21 mouse cellular contexts compared by ENCODE assay signal in the genomic region with DNA sequence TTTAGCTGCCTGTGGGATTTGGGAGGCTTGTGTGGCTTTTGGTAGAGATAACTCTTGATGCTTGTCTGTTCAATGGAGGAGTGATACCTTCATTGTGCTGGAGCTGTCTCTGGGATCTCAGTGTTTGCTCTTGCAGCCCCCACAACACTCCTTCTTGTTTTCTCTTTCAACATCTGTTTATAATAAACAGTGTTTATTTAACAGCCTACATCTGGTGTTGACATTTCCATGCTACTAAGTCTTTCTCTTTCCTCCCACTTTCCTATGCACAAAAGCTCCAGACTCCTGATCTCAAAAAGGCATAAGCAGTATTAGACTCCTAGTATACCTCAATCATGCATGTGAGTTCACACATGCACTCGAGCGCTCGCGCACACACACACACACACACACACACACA. TPM values are rescaled to one million over a fixed set of nuclear protein-coding genes. Genes with fewer than 3 reads are reported as not detected.
DNase-seq lines count a peak whose midpoint lies in the region; ATAC-seq lines count a peak whose summit lies in the region.
"Had no signal": no experiment of that assay in that cellular context is flagged by ENCODE, and none has a peak within 500 bp of the region (broad histone marks: within the 10 kb centered on the region; RNA-seq: fewer than 3 reads in every experiment).

No protein-coding gene starts in this region.

- H3K9ac ChIP-seq in embryonic facial prominence, embryonic 11.5 days (replicated peaks; ENCODE audit: low read length): no peak overlapping the region
- H3K9ac ChIP-seq in lung, embryonic 16.5 days (ENCODE audit: low read length): no peak overlapping the region
- H3K9ac ChIP-seq: forebrain, embryonic 13.5 days; forebrain, postnatal 0 days; hindbrain, embryonic 12.5 days had no signal

- WGBS in embryonic facial prominence, embryonic 11.5 days: 91% methylated on average over 4 of the region's 4 CpGs
- 87% methylated on average over 4 of the region's 4 CpGs for WGBS in embryonic facial prominence, embryonic 10.5 days
- 98% methylated on average over 4 of the region's 4 CpGs for WGBS in lung, embryonic 16.5 days
- WGBS in limb, embryonic 10.5 days: 82% methylated on average over 4 of the region's 4 CpGs
- WGBS in midbrain, embryonic 10.5 days: 96% methylated on average over 4 of the region's 4 CpGs

- H3K4me3 ChIP-seq in embryonic facial prominence, embryonic 11.5 days (ENCODE audit: low read depth, low read length): no peak overlapping the region
- no peak overlapping the region for H3K4me3 ChIP-seq in embryonic facial prominence, embryonic 10.5 days
- no peak overlapping the region for H3K4me3 ChIP-seq in lung, embryonic 16.5 days (ENCODE audit: low read length)
- H3K4me3 ChIP-seq in limb, embryonic 10.5 days: no peak overlapping the region
- H3K4me3 ChIP-seq in midbrain, embryonic 10.5 days: no peak overlapping the region
- H3K4me3 ChIP-seq: forebrain, embryonic 13.5 days; hindbrain, embryonic 12.5 days had no signal

- no peaks in the 10 kb centered on the region for H3K9me3 ChIP-seq in embryonic facial prominence, embryonic 11.5 days (replicated peaks; ENCODE audit: control insufficient read depth, low read length)
- H3K9me3 ChIP-seq in embryonic facial prominence, embryonic 10.5 days: no peaks in the 10 kb centered on the region
- no peaks in the 10 kb centered on the region for H3K9me3 ChIP-seq in lung, embryonic 16.5 days (ENCODE audit: control insufficient read depth, low read length)
- H3K9me3 ChIP-seq in limb, embryonic 10.5 days (replicated peaks): no peaks in the 10 kb centered on the region
- no peaks in the 10 kb centered on the region for H3K9me3 ChIP-seq in midbrain, embryonic 10.5 days (replicated peaks)
- H3K9me3 ChIP-seq: forebrain, embryonic 13.5 days; hindbrain, embryonic 12.5 days had no signal

- no peaks in the 10 kb centered on the region for H3K27me3 ChIP-seq in embryonic facial prominence, embryonic 11.5 days (ENCODE audit: control insufficient read depth, insufficient read depth, low read length)
- H3K27me3 ChIP-seq in embryonic facial prominence, embryonic 10.5 days (replicated peaks; ENCODE audit: low read depth, poor library complexity, severe bottlenecking): peaks cover 60% of the 10 kb centered on the region
- no peaks in the 10 kb centered on the region for H3K27me3 ChIP-seq in lung, embryonic 16.5 days (ENCODE audit: control insufficient read depth, insufficient read depth, low read depth, low read length)
- H3K27me3 ChIP-seq in limb, embryonic 10.5 days (ENCODE audit: low read depth, poor library complexity, severe bottlenecking): peaks cover 66% of the 10 kb centered on the region
- peaks cover 70% of the 10 kb centered on the region for H3K27me3 ChIP-seq in midbrain, embryonic 10.5 days (ENCODE audit: low read depth, poor library complexity, severe bottlenecking)
- H3K27me3 ChIP-seq: forebrain, embryonic 13.5 days; hindbrain, embryonic 12.5 days had no signal

- H3K4me2 ChIP-seq in embryonic facial prominence, embryonic 11.5 days (ENCODE audit: low read depth, low read length): no peak overlapping the region
- no peak overlapping the region for H3K4me2 ChIP-seq in lung, embryonic 16.5 days (ENCODE audit: low read depth, low read length)
- H3K4me2 ChIP-seq: forebrain, embryonic 13.5 days; hindbrain, embryonic 12.5 days had no signal

- DNase-seq in embryonic facial prominence, embryonic 11.5 days (ENCODE audit: low spot score): peak; percentile 5
- no peak for DNase-seq in embryonic facial prominence, embryonic 10.5 days (ENCODE audit: low spot score)
- DNase-seq in lung, postnatal 10 days: no peak
- DNase-seq in limb, embryonic 10.5 days (ENCODE audit: low spot score): no peak
- DNase-seq in midbrain, embryonic 10.5 days (ENCODE audit: low spot score): no peak
- DNase-seq in layer of hippocampus, postnatal 36 days: no peak
- DNase-seq: adrenal gland, postnatal 10 days; cerebellum, adult 11 months; cerebellum, adult 8-10 months; cerebellum, postnatal 14 days; forebrain, postnatal 0 days; gastrocnemius, postnatal 36 days; heart, adult 11 months; heart, postnatal 10 days; heart, postnatal 4 days had no signal

- no peaks in the 10 kb centered on the region for H3K4me1 ChIP-seq in embryonic facial prominence, embryonic 11.5 days (ENCODE audit: control insufficient read depth, insufficient read depth, low read length)
- 0 out of 2 replicates have a peak, but pooled peaks cover 6% of the 10 kb centered on the region for H3K4me1 ChIP-seq in embryonic facial prominence, embryonic 10.5 days
- H3K4me1 ChIP-seq in lung, embryonic 16.5 days (replicated peaks; ENCODE audit: control insufficient read depth, insufficient read depth, low read length): no peaks in the 10 kb centered on the region
- H3K4me1 ChIP-seq in limb, embryonic 10.5 days: no peaks in the 10 kb centered on the region
- no peaks in the 10 kb centered on the region for H3K4me1 ChIP-seq in midbrain, embryonic 10.5 days
- H3K4me1 ChIP-seq: forebrain, embryonic 13.5 days; hindbrain, embryonic 12.5 days had no signal

- ATAC-seq in embryonic facial prominence, embryonic 11.5 days (replicated peaks; ENCODE audit: insufficient number of reproducible peaks, low FRiP score, low TSS enrichment, low read depth): no peak
- ATAC-seq in lung, embryonic 16.5 days (ENCODE audit: low read depth): peak; percentile 38; the same call in 1 of the 2 replicates
- ATAC-seq: forebrain, embryonic 13.5 days; forebrain, postnatal 0 days; hindbrain, embryonic 16.5 days had no signal

- H3K27ac ChIP-seq in embryonic facial prominence, embryonic 11.5 days (replicated peaks; ENCODE audit: low read depth, low read length): no peak overlapping the region
- H3K27ac ChIP-seq in embryonic facial prominence, embryonic 10.5 days (replicated peaks): no peak overlapping the region
- peak overlapping the region; percentile 69 for H3K27ac ChIP-seq in lung, embryonic 16.5 days (ENCODE audit: low read length)
- peak overlapping the region; percentile 61 for H3K27ac ChIP-seq in limb, embryonic 10.5 days
- no peak overlapping the region for H3K27ac ChIP-seq in midbrain, embryonic 10.5 days (replicated peaks)
- H3K27ac ChIP-seq: forebrain, embryonic 13.5 days; hindbrain, embryonic 12.5 days had no signal

- no peaks in the 10 kb centered on the region for H3K36me3 ChIP-seq in embryonic facial prominence, embryonic 11.5 days (replicated peaks; ENCODE audit: control insufficient read depth, insufficient read depth, low read depth, low read length)
- no peaks in the 10 kb centered on the region for H3K36me3 ChIP-seq in embryonic facial prominence, embryonic 10.5 days (replicated peaks)
- H3K36me3 ChIP-seq in lung, embryonic 16.5 days (ENCODE audit: control insufficient read depth, insufficient read depth, low read length): no peaks in the 10 kb centered on the region
- no peaks in the 10 kb centered on the region for H3K36me3 ChIP-seq in limb, embryonic 10.5 days
- H3K36me3 ChIP-seq in midbrain, embryonic 10.5 days: no peaks in the 10 kb centered on the region
- H3K36me3 ChIP-seq: hindbrain, embryonic 12.5 days had no signal

RNA-seq across cellular contexts. Expression of gene Tnmd, which starts 2.9 kb away (rescaled TPM):
- polyA plus RNA-seq in embryonic facial prominence, embryonic 11.5 days (2014; fragmentation: Nextera tagmentation; extraction: Ambion mirVana): 1.6 and 2.1 TPM in 2 replicates
- polyA plus RNA-seq in embryonic facial prominence, embryonic 10.5 days (2016; fragmentation: Nextera tagmentation; extraction: Ambion mirVana): 0.32 TPM in 1 of 2 replicates, not detected in the other
- polyA plus RNA-seq in lung, embryonic 16.5 days (2015; fragmentation: Nextera tagmentation; extraction: Ambion mirVana): 1.4 and 2.8 TPM in 2 replicates
- polyA plus RNA-seq in limb, embryonic 10.5 days (2016; fragmentation: Nextera tagmentation; extraction: Ambion mirVana): not detected in 2 replicates
- 0.51 and 1.2 TPM in 2 replicates for polyA plus RNA-seq in midbrain, embryonic 10.5 days (2016; fragmentation: Nextera tagmentation; extraction: Ambion mirVana)
- total RNA-seq in layer of hippocampus, postnatal 36 days (2021): not detected
- total RNA-seq: common myeloid progenitor, adult 5-6 weeks; forebrain, postnatal 0 days; MEL had no signal

RNA-seq across cellular contexts. Expression of gene Tspan6, which starts 44.6 kb away (rescaled TPM):
- polyA plus RNA-seq in embryonic facial prominence, embryonic 11.5 days (2014; fragmentation: Nextera tagmentation; extraction: Ambion mirVana): 232 and 235 TPM in 2 replicates
- 198 and 205 TPM in 2 replicates for polyA plus RNA-seq in embryonic facial prominence, embryonic 10.5 days (2016; fragmentation: Nextera tagmentation; extraction: Ambion mirVana)
- polyA plus RNA-seq in lung, embryonic 16.5 days (2015; fragmentation: Nextera tagmentation; extraction: Ambion mirVana): 129 and 139 TPM in 2 replicates
- polyA plus RNA-seq in limb, embryonic 10.5 days (2016; fragmentation: Nextera tagmentation; extraction: Ambion mirVana): 189 and 208 TPM in 2 replicates
- 220 and 240 TPM in 2 replicates for polyA plus RNA-seq in midbrain, embryonic 10.5 days (2016; fragmentation: Nextera tagmentation; extraction: Ambion mirVana)
- total RNA-seq in layer of hippocampus, postnatal 36 days (2021): 10 to 100 TPM; 16.7 to 19.5 TPM

RNA-seq across cellular contexts. Expression of gene Srpx2, which starts 54.6 kb away (rescaled TPM):
- polyA plus RNA-seq in embryonic facial prominence, embryonic 11.5 days (2014; fragmentation: Nextera tagmentation; extraction: Ambion mirVana): 0.87 and 0.96 TPM in 2 replicates
- 0.45 and 0.59 TPM in 2 replicates for polyA plus RNA-seq in embryonic facial prominence, embryonic 10.5 days (2016; fragmentation: Nextera tagmentation; extraction: Ambion mirVana)
- polyA plus RNA-seq in lung, embryonic 16.5 days (2015; fragmentation: Nextera tagmentation; extraction: Ambion mirVana): 17.1 and 19.6 TPM in 2 replicates
- 0.15 and 0.21 TPM in 2 replicates for polyA plus RNA-seq in limb, embryonic 10.5 days (2016; fragmentation: Nextera tagmentation; extraction: Ambion mirVana)
- polyA plus RNA-seq in midbrain, embryonic 10.5 days (2016; fragmentation: Nextera tagmentation; extraction: Ambion mirVana): 1.1 and 1.2 TPM in 2 replicates
- total RNA-seq in layer of hippocampus, postnatal 36 days (2021): under 1 TPM; 0.62 to 0.96 TPM
- total RNA-seq: common myeloid progenitor, adult 5-6 weeks; MEL had no signal

Comparison
In these comparisons a context has a peak if more than half of its experiments do, and no peak if none do; other contexts are left out.
1. H3K27ac ChIP-seq: peak in lung, embryonic 16.5 days (single experiment) and limb, embryonic 10.5 days (single experiment); none in embryonic facial prominence, embryonic 11.5 days (single experiment), embryonic facial prominence, embryonic 10.5 days (single experiment) and midbrain, embryonic 10.5 days (single experiment).